Mouse (Mus musculus) inflammation-experienced regulatory T-cells, adult 6 months (primary cell): Measurements from ENCODE around the gene Depdc5. TPM values are rescaled to one million over a fixed set of nuclear protein-coding genes. Genes with fewer than 3 reads are reported as not detected.

Source experiments
- ATAC-seq: one replicate; pipeline ENCODE4 v1.8.0; 2017
- polyA plus RNA-seq, 3 experiments: library from polyadenylated mRNA; unstranded; fragments of 100-300 nt; shearing (Covaris generic); gene quantifications; one replicate each; pipeline ENCODE4 v1.2.1; 2017

The Depdc5 gene
- polyA plus RNA-seq, 3 experiments from 2014 or later: 20.6 to 23.8 (median 20.7) TPM

DNA sequence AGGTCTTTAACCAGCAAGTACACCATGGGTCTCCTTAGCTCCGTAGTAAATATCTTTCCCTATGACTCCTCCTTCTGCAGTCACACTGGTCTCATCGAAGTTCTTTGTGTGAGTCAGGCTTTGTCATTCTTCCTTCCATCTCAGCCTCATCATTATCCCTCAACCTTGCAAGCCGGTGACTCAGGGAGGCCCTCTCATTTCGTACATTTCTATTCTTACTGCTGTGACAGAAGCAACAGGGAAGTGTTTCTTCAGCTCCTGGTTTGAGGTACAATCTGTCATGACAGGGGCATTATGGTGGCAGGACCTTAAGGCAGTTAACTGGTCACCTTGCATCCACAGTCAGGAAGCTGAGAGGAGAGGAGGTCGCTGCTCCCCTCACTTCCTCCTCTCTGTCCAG, 139.3 kb downstream of the Depdc5 start:
- no peak for ATAC-seq

DNA sequence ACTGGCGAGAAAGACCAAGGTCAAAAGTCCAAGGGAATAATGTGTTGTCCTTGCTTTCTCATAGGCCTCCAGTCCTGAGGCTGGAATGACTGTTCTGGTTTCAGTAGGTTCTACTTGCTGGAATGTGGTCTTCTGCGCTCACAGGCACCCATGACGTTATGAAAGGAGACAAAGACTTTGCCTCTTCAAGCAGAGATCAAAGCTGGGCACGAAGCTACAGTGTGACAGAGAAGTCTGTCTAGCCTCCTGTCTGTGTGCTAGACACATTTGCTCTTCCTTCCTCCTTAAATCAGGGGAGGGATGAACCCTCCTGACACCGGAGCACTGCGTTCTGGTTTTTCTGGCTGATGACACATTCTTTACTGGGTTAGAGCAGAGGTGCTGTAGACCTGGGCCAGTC, 140.0 kb downstream of the Depdc5 start:
- ATAC-seq: no peak

DNA sequence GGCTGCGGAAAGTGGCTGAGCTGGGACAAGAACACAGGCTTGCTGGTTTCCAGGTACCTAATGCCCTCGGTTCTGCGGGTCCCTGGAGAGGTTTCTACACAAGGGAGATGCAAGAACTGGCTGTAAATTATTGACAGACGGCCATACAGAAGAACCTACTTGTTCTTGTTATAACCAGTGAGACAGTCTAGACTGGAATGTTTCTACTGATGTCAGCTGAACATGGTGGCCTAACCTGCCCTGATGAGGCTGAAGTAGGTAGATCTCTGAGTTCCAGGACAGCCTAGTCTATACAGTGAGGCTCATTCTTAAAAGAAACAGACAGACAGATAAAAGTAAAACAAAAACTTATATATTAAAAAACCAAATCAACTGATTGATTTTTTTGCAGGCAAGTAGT, 140.6 kb downstream of the Depdc5 start:
- ATAC-seq: no peak

DNA sequence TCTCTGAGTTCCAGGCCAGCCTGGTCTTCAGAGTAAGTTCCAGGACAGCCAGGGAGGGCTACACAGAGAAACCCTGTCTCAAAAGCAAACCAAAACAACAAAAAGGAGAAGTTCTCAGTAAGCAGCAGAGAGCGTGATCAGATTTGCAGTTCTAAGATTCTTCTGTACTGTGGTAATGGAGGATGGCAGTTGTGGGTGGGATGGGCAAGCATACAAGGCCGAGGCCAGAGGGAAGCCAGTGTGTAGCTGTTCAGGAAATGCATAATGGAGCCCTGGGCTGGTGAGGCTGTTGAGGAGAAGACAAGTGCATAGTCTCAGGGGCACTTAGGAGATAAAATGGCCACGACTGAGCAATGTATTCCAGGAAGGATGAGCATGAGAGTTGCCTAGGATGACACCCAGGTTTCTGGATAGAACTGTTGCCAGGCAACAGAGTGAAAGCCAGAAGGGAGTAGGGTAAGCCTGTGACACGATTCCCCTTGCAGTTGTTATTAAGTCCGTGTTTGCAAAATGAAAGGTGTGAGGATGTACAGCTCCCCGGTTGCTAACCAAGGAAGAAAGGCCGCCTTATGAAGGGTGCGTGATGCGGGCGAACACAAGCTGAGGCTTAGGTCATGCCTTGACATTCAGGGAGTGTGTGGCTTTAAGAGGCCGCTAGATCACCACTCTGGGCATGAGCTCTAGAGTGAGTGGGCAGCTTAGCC, 142.1 kb downstream of the Depdc5 start:
- no peak for ATAC-seq

DNA sequence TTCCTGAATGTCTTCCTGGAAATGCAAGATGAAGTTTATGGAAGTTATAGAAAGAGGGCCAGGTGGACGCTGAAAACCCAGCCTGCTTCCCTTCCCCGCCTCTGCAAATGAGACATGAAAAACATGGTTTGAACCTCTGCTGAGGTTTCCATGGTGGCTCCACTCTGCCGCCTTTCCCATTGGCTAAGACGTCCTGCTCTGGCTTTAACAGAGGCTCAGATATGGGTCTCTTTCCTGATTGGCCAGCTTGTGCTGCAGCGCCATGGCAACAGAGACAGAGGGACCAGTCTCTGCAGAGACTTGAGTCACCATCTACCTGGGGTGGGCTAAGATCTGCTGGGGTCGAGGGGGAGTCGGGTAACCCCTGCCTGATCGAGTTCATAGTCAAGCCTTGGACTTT, 143.2 kb downstream of the Depdc5 start:
- no peak for ATAC-seq

DNA sequence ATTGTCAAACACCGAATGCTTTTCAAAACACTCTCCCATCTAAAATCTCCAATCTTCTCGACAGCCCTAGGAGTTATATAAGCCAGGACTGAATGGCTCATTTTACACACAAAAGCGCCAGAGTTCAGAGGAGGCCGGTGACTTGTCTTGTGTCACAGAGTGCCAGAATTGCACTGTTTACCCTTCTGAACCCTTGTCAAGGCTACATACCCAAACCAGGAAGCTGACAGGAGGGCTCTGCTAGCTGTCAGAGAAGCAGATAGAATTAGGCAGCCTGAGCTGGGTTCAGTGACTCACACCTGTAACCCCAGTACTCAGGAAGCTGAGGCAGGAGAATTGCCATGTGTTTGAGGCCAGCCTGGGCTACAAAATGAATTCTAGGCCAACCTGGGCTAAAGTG, 143.9 kb downstream of the Depdc5 start:
- no peak for ATAC-seq

DNA sequence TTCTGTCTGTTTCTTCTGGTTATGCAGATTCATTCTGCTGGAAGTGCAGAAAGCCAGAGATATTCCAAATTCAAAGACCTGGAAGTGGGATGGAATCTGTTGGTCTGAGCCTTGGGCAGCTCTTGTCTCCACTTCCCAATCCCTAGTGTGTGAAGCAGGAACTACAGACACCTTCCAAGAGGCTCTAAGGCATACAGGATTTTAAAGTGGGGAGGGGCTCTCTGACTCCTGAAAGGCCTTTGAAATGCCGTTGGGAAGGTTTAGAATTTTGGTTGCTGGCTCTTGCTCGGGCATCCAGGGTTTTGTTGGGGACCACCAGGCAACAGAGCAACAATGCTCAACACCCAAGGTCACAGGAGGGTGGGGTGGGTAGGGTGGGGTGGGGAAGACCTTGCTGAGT, 145.8 kb downstream of the Depdc5 start:
- no peak for ATAC-seq

DNA sequence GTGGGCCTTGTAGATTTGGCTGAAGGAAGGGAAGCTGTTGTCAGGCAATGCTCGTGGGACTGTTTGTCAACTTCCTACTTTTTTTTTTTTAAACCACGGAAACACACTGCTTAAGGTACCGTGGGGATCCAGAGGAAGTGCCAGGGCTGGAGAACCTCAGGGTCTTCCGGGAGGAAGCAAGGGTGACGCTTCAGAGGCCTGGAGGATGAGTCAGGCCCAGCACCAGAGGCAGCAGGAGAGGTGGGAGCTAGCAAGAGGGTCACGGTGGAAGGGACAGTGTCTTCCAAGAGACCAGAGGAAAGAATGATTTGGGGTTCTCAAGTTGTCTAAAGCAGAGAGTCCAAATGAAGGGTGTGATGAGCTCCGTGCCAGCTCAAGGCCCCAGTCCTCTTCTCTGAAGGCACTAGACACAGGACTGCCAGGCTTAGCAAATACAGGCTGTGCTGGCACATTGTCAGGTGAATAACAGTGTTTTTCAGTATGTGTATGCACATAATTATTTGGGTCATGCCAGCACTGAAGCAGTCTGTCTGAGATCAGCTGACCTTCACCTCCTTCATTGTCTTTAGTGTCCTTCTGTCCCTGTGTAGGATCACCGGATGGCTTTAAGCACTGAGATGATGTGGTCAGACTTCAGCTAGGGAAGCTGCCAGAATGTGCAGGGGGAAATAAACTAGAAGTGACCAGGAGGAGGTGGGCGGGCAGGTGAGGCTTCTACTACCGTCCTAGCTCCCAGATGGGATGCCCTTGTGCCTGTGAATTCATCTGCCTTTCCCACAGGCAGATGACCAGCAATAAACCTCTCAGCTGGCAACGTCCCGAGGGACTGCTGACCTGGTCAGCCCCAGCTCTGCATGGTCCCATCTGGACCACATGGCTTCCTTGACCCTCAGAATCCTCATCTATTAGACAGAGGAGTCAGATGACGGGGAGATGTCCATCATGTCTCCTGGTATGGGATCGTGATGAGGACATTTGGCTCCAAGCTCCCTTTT, 146.6 kb downstream of the Depdc5 start:
- ATAC-seq: no peak

DNA sequence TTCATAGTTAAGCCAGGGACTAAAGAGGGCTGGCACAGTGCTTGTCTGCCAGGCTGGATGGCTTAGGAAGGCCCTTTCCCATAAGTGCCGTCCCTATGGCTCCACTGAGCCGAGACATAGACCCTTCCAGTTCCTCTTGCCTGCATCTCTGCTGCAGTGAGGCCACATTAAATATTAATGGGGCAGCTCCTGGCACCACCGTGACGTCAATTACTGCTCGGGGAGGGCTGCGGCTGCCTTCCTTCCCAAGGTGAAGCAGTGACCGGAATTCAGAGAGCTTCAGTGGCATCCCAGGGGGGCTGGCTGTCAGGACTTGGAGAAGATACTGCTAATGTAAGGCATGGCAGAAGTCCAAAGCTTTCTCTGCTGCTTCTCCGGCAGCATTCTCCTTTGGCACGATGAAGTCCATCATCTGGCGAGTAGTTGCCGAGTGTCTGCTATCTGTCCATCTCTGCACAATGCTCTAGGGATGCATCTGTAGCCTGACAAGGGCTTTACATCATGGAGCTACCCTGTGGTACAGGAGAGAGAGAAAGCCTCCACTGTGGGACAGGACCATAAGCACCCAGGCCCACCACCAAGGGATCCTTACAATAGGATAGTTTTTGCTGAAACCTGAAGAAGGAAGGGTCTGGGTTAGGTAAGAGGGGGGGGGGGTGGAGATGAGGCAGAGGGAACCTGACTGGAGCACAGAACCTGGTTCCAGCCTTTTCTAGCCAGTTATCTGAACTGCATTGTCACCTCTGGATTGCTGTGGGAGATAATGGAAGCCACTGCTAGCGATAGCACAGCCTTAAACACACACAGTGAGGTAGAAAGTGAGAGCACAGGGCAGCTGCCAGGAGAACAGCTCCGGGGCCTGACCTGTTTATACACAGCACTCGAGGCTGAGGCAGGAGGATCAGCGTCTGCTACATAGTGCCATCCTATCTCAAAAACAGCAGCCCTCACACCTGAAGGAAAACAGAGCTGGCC, 147.9 kb downstream of the Depdc5 start:
- no peak for ATAC-seq

DNA sequence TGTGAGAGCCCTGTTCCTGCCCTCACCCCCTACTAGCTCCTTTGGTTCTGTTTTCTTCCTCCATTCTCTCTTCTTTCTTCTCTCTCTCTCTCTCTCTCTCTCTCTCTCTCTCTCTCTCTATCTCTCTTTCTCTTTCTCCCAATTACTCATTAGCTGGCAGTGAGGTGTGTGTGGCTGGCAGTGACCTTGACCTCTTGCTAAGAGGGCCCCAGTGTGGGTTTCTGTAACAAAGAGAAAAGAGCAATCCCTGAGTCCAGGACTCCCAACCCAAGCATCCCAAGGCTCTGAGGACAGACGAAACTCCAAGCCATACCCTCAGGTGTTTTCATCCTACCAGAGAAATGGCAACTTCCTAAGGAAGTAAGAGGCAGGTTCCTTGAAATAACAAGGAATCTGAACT, 150.6 kb downstream of the Depdc5 start:
- ATAC-seq: no peak

DNA sequence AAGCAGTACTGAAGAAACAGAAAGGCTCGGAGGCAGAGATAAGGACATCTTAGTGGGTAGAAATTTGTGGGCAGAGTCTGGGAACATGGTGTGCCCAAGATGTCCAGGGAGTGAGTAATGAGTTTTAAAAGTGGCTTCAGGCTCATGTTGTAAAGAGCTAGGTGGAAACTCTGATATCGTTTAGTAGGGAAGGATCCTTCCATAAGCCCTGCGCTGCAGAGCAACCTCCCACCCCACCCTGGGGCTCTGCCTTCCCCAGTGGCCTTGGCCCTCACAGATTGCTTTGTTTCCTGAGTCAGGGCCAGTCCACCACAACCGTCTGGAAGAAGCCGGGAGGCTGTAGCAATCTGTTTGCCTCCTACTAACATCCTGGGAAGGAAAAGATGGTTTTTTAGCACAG, 152.1 kb downstream of the Depdc5 start:
- no peak for ATAC-seq

DNA sequence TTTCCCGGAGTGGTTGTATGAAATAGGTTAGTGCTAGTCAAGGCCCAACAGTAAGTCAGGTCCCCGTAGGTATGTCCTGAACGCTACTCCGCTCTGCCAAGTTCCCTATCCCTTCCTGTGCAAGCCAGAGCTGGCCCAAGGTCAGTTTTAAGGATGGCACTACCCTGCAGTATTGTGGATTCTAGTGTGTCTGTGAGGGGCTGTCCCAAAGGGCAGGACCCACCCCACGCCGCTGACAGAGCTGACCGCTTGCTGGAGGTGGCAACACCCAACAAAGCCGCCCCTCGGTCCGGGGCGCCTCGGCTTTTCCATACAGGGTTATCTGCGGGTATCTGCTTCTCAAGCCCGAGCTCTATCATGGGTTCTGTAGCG, 154.7 kb downstream of the Depdc5 start:
- ATAC-seq: peak; percentile 10

DNA sequence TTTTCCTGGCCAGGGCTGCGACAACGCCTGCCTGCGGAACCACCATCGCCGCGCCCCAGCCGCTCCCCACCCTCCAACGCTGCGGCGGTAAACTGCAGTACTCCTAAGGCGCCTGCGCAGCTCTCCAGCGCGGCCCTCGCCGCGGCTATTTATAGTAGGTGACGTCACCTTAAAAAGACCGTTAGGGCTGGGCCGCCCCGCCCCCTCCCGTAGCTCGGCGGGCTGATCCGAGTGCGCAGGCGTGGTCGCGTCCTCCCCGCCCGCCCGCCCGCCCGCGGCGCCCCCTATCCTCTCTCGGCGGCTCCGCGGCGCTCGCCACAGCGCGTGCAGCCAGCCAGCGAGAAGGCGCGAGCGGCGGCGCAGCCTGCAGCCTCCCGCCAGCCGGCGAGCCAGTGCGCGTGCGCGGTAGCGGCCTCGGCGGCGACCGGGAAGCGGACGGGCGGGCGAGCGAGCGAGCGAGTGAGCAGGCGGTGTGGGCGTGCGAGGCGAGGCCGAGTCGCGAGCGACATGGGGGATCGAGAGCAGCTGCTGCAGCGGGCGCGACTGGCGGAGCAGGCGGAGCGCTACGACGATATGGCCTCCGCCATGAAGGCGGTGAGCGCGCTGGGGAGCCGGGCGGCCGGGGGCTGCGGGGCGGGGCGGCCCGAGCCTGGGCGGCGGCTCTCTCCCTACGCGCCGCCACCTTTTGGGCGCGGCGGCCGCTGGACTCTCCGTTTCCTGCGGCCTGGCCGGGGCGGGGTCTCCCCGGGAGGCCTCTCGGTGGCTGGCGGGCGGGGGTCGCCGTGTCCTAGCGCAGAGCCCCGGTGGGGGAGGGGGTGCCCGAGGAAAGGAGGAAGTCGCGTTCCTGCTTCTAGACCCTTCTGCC, 155.3 kb downstream of the Depdc5 start, which contains the start of gene Ywhah:
Gene Ywhah, plus strand, starts transcription at position 256 of the 865 bp plus-strand sequence.
- peak; percentile 91 for ATAC-seq

DNA sequence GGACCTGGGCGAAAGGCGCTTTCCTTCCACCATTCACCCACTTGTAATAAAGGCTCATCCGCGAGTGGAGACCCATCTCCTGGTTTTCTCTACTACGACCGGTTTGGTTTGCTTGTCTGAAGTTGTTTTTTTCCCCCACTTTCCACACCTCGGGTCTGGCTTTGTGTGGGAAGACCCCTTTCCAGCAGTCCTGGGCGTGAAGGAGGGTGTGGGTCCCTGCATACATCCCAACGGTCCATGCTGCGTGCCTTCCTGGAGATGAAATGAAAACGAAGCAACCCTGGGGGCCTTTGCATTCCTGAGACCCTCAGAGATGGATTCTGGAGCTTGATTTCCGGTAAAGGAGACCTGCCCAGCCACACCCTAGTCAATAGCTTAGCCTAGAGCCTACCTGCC, 155.9 kb downstream of the Depdc5 start:
- ATAC-seq: no peak

DNA sequence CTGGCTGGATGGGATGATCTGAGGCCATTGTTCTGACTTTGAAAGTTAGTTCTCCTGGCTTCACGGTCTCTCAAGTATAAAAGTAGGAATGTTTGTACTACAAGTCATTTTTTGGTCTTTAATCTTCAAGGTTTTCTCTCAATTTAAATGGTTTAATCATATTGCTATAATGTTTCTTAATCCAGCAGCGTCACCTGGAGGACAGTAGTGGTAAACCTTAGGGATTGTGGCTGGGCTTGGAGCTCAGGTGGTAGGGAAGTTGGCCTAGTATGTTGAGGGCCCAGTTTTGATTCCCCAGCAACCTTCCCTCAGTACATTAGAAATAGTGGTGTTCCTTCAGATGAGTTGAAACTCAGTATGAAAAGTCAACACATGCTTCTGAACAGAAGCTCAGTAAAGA, 158.1 kb downstream of the Depdc5 start:
- ATAC-seq: no peak

DNA sequence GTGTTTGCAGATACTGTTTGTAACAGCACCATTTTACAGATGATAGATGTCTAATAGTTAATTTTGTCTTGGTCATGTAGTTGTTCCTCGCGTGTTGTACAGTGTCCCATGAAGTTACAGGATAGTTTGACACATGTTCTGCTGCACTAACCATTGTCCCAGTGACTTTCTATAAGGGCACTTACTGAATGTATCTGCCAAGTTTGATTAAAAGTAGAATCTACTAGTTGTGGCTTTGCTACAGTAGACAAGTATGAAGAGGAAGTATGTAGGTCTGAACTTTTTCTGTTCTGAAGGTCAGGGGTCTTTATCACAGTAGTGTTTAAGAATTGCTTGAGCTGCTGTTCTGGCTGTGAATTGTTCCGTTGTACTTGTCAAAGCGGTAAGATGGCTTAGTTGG, 159.8 kb downstream of the Depdc5 start:
- no peak for ATAC-seq

DNA sequence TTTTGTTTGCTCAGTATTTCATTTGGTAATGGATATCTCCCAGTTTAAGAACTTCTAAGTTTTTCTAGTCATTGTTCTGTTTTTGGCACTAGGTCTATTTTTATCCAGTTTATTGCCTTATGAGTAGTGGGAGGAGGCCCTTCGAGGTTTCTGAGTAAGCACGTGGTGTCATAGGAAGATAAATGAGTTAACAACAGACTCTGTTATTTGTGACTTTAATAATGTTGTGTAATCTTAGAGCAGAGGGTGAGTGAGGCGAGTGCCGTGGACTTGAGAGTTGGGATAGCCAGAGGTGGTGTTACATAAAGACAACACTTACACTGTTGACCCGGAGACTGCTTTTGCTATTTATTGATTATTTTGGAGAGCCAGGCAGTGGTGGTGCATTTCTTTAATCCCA, 161.0 kb downstream of the Depdc5 start:
- no peak for ATAC-seq

DNA sequence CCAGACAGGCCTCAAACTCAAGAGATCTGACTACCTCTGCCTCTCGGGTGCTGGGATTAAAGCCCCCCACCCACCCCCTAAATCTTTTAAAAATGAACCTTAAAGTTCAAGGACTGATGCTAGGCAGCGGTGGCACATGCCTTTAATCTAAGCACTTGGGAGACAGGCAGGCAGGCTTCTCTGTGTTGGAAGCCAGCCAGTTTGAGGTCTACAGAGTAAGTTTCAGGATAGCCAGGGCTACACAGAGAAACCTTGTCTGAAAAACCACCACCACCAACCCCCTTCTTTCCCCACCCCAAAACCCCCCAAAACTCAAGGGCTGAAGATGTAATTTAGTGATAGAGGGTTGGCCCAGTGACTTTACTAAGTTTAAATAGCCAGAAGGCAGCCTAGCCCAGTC, 165.2 kb downstream of the Depdc5 start:
- no peak for ATAC-seq

DNA sequence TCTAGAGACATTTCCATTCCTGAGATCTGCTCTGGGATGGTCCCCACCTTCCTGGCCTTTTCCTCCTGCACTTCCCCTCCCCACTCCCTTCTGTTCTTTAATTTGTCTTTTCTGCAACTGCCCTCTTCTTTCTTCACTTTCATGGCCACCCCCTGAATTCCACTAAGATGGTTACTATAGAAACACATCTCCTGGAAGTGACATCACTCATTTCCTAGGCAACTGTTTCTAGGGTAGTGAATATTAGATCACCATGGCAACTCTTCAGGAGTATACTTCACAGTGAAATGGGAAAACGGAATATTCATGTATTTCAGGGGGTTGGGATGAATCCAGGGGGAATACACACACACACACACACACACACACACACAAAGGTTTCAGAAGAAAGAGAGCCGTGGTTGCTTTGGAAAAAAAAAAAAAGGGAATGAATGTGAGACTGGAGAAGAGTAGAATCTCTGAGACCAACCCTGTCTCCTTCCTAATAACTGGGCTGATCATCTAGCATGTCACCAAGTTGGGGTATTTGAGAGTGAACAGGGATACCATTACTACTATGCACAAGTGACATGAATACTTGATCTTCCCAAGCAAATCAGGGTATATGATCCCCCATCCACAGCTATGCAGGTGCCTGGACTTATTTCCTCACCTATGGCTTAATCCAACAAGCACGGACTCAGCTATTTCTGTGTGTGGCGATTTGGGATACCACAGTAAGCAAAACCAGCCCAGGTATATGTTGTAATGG, 167.1 kb downstream of the Depdc5 start:
- ATAC-seq: no peak

DNA sequence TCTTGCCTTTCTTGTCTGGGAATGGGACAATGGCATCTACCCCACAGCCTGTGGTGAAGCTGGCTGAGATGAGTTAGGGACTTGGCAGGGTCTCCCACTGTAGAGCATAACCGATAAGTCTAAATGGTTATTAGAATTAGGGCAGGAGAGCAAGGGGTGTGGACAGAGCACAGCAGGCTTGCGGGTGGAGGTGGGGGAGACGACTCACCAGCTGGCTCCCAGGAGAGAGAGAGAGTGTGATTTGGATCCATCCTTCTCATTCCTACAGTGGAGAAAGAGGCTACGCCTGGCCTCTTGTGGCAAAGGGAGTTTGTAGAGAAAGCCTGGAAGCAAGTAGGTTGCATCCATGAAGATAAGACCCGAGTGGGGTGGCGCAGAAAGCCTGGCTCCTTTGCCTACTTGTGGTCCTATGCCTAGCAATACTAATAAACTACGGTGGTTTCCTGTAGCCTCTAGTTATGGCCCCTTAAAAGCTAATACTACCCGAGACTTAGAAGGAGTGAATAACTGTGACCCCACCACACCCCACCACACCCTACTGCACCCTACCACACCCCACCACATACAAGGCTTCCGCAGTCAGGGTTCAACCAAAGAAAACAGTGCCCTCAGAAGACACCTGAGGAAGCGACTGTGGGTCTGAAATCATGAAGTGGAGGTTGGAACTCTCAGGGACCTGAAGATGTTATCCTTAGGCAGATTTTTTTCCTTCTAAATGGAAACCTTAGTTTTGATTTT, 168.7 kb downstream of the Depdc5 start:
- ATAC-seq: no peak
